Mouse (Mus musculus) naive thymus-derived CD4-positive, alpha-beta T cell, adult 5 months (primary cell): Measurements from ENCODE around the gene Spsb3. TPM values are rescaled to one million over a fixed set of nuclear protein-coding genes. Genes with fewer than 3 reads are reported as not detected.

Source experiments
- polyA plus RNA-seq: library from polyadenylated mRNA; unstranded; fragments of 100-300 nt; shearing (Covaris generic); gene quantifications from one replicate; pipeline ENCODE4 v1.2.1, GENCODE M21; 2017

Spsb3 gene
- 57.3 TPM for polyA plus RNA-seq

GRCm38 (mm10) chr17:24886134-24886931, at the start of gene Spsb3, which contains the start of gene Nubp2:
TSS of gene Spsb3 (plus strand) at chr17:24886643.
TSS of gene Nubp2 (minus strand) at chr17:24886349.

GRCm38 (mm10) chr17:24839842-24840241, 46.6 kb upstream of the Spsb3 start, which contains the start of gene Hagh:
TSS of gene Hagh (plus strand) at chr17:24840143.

GRCm38 (mm10) chr17:24850065-24850772, 36.2 kb upstream of the Spsb3 start, which contains the start of gene Fahd1:
TSS of gene Fahd1 (minus strand) at chr17:24850364.

GRCm38 (mm10) chr17:24865776-24866175, 20.7 kb upstream of the Spsb3 start, which contains the start of gene Igfals:
TSS of gene Igfals (plus strand) at chr17:24865997.

GRCm38 (mm10) chr17:24894995-24895547, 8.6 kb downstream of the Spsb3 start, which contains the start of the genes Eme2 and Mrps34:
TSS of gene Eme2 (minus strand) at chr17:24895087.
TSS of gene Mrps34 (plus strand) at chr17:24895116.

GRCm38 (mm10) chr17:24896241-24896992, 10.0 kb downstream of the Spsb3 start, which contains the start of gene Nme3:
TSS of gene Nme3 (plus strand) at chr17:24896500.

GRCm38 (mm10) chr17:24936259-24937237, 50.1 kb downstream of the Spsb3 start, which contains the start of gene Mapk8ip3:
TSS of gene Mapk8ip3 (minus strand) at chr17:24936977.

Other genes with a start within 250 kb of the Spsb3 start
- 0.20 TPM for gene Slc9a3r2, start 236.3 kb upstream of the Spsb3 start, polyA plus RNA-seq
- gene Npw, start 228.2 kb upstream of the Spsb3 start, polyA plus RNA-seq = not detected
- 23.2 TPM for gene Zfp598, start 217.0 kb upstream of the Spsb3 start, polyA plus RNA-seq
- gene Syngr3, start 196.7 kb upstream of the Spsb3 start, polyA plus RNA-seq = not detected
- gene Gfer, start 190.5 kb upstream of the Spsb3 start, polyA plus RNA-seq = 33.4 TPM
- gene Noxo1, start 190.4 kb upstream of the Spsb3 start, polyA plus RNA-seq = 1.3 TPM
- gene Tbl3, start 179.0 kb upstream of the Spsb3 start, polyA plus RNA-seq = 53.1 TPM
- gene Rnf151, start 168.6 kb upstream of the Spsb3 start, polyA plus RNA-seq = not detected
- gene Rps2, start 168.5 kb upstream of the Spsb3 start, polyA plus RNA-seq = 1,119 TPM
- gene Ndufb10, start 162.2 kb upstream of the Spsb3 start, polyA plus RNA-seq = 157 TPM
- not detected for gene Rpl3l, start 158.8 kb upstream of the Spsb3 start, polyA plus RNA-seq
- gene Msrb1, start 150.0 kb upstream of the Spsb3 start, polyA plus RNA-seq = 11.7 TPM
- gene Hs3st6, start 133.7 kb upstream of the Spsb3 start, polyA plus RNA-seq = not detected
- not detected for gene Meiob, start 82.4 kb upstream of the Spsb3 start, polyA plus RNA-seq
- gene Hagh, start 46.5 kb upstream of the Spsb3 start, polyA plus RNA-seq = 52.8 TPM
- gene Fahd1, start 36.3 kb upstream of the Spsb3 start, polyA plus RNA-seq = 1.6 TPM
- not detected for gene Igfals, start 20.6 kb upstream of the Spsb3 start, polyA plus RNA-seq
- 74.6 TPM for gene Nubp2, start 294 bp upstream of the Spsb3 start, polyA plus RNA-seq
- gene Eme2, start 8.4 kb downstream of the Spsb3 start, polyA plus RNA-seq = 37.6 TPM
- 67.2 TPM for gene Mrps34, start 8.5 kb downstream of the Spsb3 start, polyA plus RNA-seq
- 24.2 TPM for gene Nme3, start 9.9 kb downstream of the Spsb3 start, polyA plus RNA-seq
- gene Mapk8ip3, start 50.3 kb downstream of the Spsb3 start, polyA plus RNA-seq = 79.3 TPM
- 25.1 TPM for gene Jpt2, start 74.0 kb downstream of the Spsb3 start, polyA plus RNA-seq
- gene Cramp1l, start 129.1 kb downstream of the Spsb3 start, polyA plus RNA-seq = 13.5 TPM
- 16.4 TPM for gene Ift140, start 129.4 kb downstream of the Spsb3 start, polyA plus RNA-seq
- 0.56 TPM for gene Tmem204, start 196.9 kb downstream of the Spsb3 start, polyA plus RNA-seq
- gene Telo2, start 229.3 kb downstream of the Spsb3 start, polyA plus RNA-seq = 24.9 TPM
- not detected for gene Ptx4, start 234.1 kb downstream of the Spsb3 start, polyA plus RNA-seq
- 29.9 TPM for gene Clcn7, start 246.7 kb downstream of the Spsb3 start, polyA plus RNA-seq